Mouse (Mus musculus): ENCODE measurements around the gene Gm21762. TPM values are rescaled to one million over a fixed set of nuclear protein-coding genes. Genes with fewer than 3 reads are reported as not detected.

Gene Gm21762
- polyA plus RNA-seq, 1 experiment = not detected

Other genes starting within 250 kb of the Gm21762 start
- gene Gm36079, start 188.9 kb downstream of the Gm21762 start, polyA plus RNA-seq (2012; ENCODE audit: insufficient read depth, insufficient read length, missing spikeins) = not detected in 2 replicates
- 217 and 233 TPM in 2 replicates for gene Gm21188, start 163.8 kb downstream of the Gm21762 start, polyA plus RNA-seq (2012; ENCODE audit: insufficient read depth, insufficient read length, missing spikeins)
- gene Gm20767, start 75.7 kb downstream of the Gm21762 start, polyA plus RNA-seq (2012; ENCODE audit: insufficient read depth, insufficient read length, missing spikeins) = not detected in 2 replicates
- gene Gm21818, start 43.5 kb downstream of the Gm21762 start, polyA plus RNA-seq (2012; ENCODE audit: insufficient read depth, insufficient read length, missing spikeins) = not detected in 2 replicates
- not detected in 2 replicates for gene Gm21731, start 23.2 kb upstream of the Gm21762 start, polyA plus RNA-seq (2012; ENCODE audit: insufficient read depth, insufficient read length, missing spikeins)
- not detected in 2 replicates for gene AF067061, start 47.2 kb upstream of the Gm21762 start, polyA plus RNA-seq (2012; ENCODE audit: insufficient read depth, insufficient read length, missing spikeins)
- 7.6 and 8.4 TPM in 2 replicates for gene BC147527, start 84.4 kb upstream of the Gm21762 start, polyA plus RNA-seq (2012; ENCODE audit: insufficient read depth, insufficient read length, missing spikeins)
- gene Tcstv3, start 100.9 kb upstream of the Gm21762 start, polyA plus RNA-seq (2012; ENCODE audit: insufficient read depth, insufficient read length, missing spikeins) = not detected in 2 replicates